Mouse (Mus musculus) liver, adult 2 months (tissue): ENCODE measurements around the gene Pard3.

Source experiments
- CTCF ChIP-seq: fragments of 200-500 bp; IDR thresholded peaks from 2 replicates; pipeline ENCODE4 v1.5.1; 2011; ENCODE audit warnings: low read depth, low read length, control low read depth
- POLR2A ChIP-seq: fragments of 200-500 bp; IDR thresholded peaks from 2 replicates; pipeline ENCODE4 v1.6.1; 2011; ENCODE audit warnings: low read length, control low read depth; ENCODE audit not compliant: insufficient read depth; ENCODE audit errors: extremely low read depth

- TF ChIP-seq POLR2A (no peak), CTCF (no peak)
Measured at GRCm38 (mm10) chr8:127330258-127331187, 266.8 kb downstream of the Pard3 start.
